Mouse (Mus musculus) NIH3T3 (cell line): Measurements from ENCODE around the gene Glcci1.

Source experiments
- DNase-seq: peaks from one replicate; pipeline ENCODE4 v3.0.0-alpha.2; 2012; ENCODE audit warnings: low read depth

Gene Glcci1

GRCm38 (mm10) chr6:8551155-8551554, 41.8 kb downstream of the Glcci1 start:
- no peak for DNase-seq

GRCm38 (mm10) chr6:8556849-8557571, 47.6 kb downstream of the Glcci1 start:
- no peak for DNase-seq

- no peak for DNase-seq
These were observed 51.3 kb downstream of the Glcci1 start for GRCm38 (mm10) chr6:8560682-8561081.

- DNase-seq: no peak
These were observed 73.0 kb downstream of the Glcci1 start for GRCm38 (mm10) chr6:8582377-8582776.

GRCm38 (mm10) chr6:8583892-8584291, 74.5 kb downstream of the Glcci1 start:
- DNase-seq: peak; percentile 50

- DNase-seq: no peak
These were observed 82.3 kb downstream of the Glcci1 start for GRCm38 (mm10) chr6:8591665-8592064.

GRCm38 (mm10) chr6:8617369-8617768, 108.0 kb downstream of the Glcci1 start:
- DNase-seq: no peak

- DNase-seq: no peak
These were observed 110.4 kb downstream of the Glcci1 start for GRCm38 (mm10) chr6:8619582-8620350.

GRCm38 (mm10) chr6:8623045-8623444, 113.6 kb downstream of the Glcci1 start:
- DNase-seq: peak; percentile 10

- no peak for DNase-seq
These were observed 118.8 kb downstream of the Glcci1 start for GRCm38 (mm10) chr6:8628226-8628625.

- no peak for DNase-seq
These were observed 119.4 kb downstream of the Glcci1 start for GRCm38 (mm10) chr6:8628715-8629267.

- DNase-seq: no peak
These were observed 121.1 kb downstream of the Glcci1 start for GRCm38 (mm10) chr6:8630531-8630930.

- no peak for DNase-seq
These were observed 122.0 kb downstream of the Glcci1 start for GRCm38 (mm10) chr6:8631362-8631761.

GRCm38 (mm10) chr6:8631986-8632632, 122.7 kb downstream of the Glcci1 start:
- DNase-seq: no peak

- DNase-seq: no peak
These were observed 123.3 kb downstream of the Glcci1 start for GRCm38 (mm10) chr6:8632701-8633100.

- no peak for DNase-seq
These were observed 128.7 kb downstream of the Glcci1 start for GRCm38 (mm10) chr6:8638122-8638521.

GRCm38 (mm10) chr6:8638899-8639298, 129.5 kb downstream of the Glcci1 start:
- no peak for DNase-seq

- DNase-seq: no peak
These were observed 130.1 kb downstream of the Glcci1 start for GRCm38 (mm10) chr6:8639526-8639925.

GRCm38 (mm10) chr6:8640863-8641262, 131.5 kb downstream of the Glcci1 start:
- no peak for DNase-seq

- DNase-seq: no peak
These were observed 135.3 kb downstream of the Glcci1 start for GRCm38 (mm10) chr6:8644703-8645102.

GRCm38 (mm10) chr6:8645708-8646107, 136.3 kb downstream of the Glcci1 start:
- DNase-seq: no peak
